Mouse (Mus musculus) MEL (cell line): ENCODE data around the gene Hnrnpul1.

Experiments
- MEF2A ChIP-seq: IDR thresholded peaks from 2 replicates; pipeline ENCODE4 v1.6.1; 2014; ENCODE audit warnings: low read depth, mild to moderate bottlenecking, inconsistent platforms, low read length, improper control_type of control experiment; ENCODE audit not compliant: poor library complexity, insufficient replicate concordance, severe bottlenecking; ENCODE audit errors: extremely low read depth
- RCOR1 ChIP-seq: IDR thresholded peaks from 2 replicates; pipeline ENCODE4 v1.6.1; 2012; ENCODE audit warnings: low read depth, mild to moderate bottlenecking, inconsistent platforms, low read length, improper control_type of control experiment

GRCm38 (mm10) chr7:25787456-25788219 is 33.1 kb upstream of the Hnrnpul1 start:
- TF ChIP-seq RCOR1 (no peak), MEF2A (no peak)
